Mouse (Mus musculus) frontal cortex, postnatal 36 days (tissue): ENCODE results near the gene Pde4dip.
A peak's percentile ranks its signal among the peaks of the same experiment; 100 is the strongest.

Experiments
- DNase-seq, 2 experiments: peaks; one replicate each; pipeline ENCODE4 v3.0.0; 2022; ENCODE audit warnings: low spot score in 2 of 2

Pde4dip gene

DNA sequence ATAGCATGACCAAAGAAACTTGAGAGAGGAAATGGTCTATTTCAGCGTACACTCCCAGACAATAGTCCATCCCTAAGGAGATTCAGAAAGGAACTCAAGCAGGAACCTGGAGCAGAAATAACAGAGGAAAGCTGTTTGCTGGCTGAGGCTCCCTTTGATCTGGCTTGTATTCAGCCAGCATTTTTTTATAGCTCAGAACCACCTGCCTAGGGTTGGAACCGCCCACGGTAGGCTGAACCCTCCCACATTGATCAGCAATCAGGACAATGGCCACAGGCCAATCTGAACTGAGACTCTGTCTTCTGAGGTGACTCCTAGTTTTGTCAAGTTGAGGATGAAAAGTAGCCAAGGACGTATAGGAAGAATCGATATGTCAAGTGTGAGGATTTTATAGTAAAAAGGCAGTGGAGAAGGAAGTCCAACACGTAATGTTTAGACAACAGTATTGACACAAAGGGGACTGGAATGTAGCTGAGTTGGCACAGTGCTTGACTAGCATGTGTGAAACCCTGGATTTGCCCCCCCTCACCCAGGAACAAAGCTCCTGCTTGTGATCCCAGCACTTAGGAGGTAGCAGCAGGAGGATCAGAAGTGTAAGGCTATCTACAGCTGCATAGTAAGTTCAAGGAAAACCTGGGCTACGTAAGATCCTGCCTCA, 44.2 kb downstream of the Pde4dip start:
- DNase-seq: no peak

GRCm38 (mm10) chr3:97842641-97843040, 45.9 kb downstream of the Pde4dip start:
- DNase-seq: no peak

DNA sequence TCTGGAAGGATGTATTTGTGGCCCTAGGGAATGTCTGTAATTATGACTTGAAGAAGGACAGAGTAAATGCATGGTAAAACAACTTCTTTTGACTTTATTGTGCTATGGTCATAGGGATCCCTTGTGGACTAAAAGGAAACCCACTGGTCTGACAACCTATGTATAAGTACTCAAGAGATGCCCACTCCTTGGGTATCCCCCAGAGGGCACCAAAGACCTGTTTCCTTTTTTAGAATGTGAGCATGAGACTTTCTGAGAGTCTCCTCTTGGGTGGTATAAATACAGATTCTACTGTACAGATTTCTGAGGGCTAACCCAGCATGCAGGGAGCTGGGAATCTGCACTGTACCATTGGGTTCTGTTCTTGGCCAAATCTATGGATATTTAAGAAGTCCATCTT, 48.1 kb downstream of the Pde4dip start:
- DNase-seq: no peak

DNA sequence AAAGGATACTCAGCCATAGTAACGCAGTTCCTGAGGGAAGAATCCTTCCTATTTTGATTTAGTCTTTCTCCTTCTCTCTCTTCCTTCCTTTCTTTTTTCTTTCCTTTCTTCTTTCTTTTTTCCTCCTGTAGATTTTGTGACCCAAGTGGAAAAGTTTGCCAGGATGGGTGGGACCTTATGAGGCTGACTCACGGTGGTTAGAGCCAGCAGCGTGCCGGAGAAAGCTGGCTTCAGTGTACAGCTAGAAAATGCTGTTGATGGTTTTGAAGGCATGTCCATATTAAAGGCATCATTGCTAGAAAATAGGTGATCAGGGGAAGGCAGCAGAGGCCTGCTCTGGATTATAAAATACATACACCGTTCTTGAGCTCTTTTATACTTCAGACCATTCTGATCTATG, 52.6 kb downstream of the Pde4dip start:
- DNase-seq: no peak

DNA sequence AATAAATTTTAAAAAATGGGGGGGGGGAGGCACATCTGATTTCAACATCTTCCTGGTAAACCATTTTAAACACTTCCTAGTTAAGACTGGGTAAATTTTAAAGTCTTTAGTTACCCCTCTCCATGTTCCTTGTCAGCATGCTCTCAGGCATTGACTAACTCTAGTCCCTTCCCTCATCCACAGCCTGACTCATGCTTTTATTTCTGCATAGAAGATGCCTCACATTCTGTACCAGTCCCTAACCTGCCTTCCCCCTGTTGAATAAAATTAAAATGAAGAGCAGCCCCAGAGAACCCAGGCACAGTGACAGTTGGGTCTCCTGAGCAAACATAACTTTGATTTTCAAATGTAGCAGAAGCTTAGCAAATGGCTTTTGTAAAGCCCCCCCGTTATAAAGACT, 53.9 kb downstream of the Pde4dip start:
- no peak for DNase-seq

DNA sequence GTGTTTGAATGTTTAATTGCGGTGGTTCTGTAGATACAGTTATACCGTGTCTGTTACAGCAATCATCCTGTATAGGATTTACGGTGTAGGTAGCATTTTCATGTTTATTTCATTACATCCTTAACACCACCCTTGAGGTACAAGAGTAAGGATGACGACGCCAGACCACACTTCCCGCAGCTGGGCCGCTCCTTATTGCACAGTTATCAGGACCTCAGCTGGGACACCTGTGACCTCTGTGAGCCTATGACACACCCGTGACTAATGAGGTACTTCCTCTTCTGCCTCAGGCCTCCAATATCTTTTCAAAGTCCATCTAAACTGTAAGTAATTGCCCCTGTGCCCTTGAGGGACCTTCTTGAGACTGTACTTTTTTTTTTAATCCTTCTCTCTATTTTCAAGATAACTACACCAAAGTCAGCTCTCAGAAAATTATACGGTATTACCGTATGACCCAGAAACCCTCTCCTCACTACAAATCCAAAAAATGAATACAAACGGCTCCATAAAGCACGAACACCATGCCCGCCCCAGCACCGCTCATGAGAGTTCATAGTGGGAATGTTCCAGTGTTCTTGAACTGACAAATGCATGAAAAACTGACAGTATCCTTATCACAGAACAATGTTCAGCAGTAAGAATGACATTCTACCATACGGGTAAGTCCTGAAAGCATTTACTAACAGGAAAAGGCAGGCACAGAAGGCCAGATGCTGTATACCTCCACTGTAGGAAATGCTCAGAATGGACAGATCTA, 56.8 kb downstream of the Pde4dip start:
- no peak for DNase-seq

DNA sequence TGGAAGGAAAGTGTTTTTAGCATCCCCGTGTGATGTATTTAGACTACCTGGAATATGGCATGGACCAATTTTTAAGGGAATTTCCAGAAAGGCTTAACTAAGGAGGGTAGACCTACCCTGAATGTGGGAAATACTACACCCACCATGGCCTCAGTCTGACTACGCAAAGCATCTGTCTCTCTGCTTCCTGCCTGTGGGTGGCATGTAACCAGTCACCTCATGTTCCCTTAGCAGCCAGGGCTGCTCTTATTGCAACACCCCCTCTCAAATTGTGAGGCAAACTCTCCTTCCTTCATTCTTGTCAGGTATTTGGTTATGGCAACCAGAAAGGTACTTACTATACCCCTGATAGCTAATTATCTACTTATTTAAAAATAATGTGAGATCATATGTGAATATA, 57.9 kb downstream of the Pde4dip start:
- DNase-seq: peak in 1 of 2 experiments; percentile 36

GRCm38 (mm10) chr3:97830122-97830521, 58.4 kb downstream of the Pde4dip start:
- DNase-seq: no peak

- DNase-seq: no peak
Observed at GRCm38 (mm10) chr3:97828286-97828685, 60.2 kb downstream of the Pde4dip start.

DNA sequence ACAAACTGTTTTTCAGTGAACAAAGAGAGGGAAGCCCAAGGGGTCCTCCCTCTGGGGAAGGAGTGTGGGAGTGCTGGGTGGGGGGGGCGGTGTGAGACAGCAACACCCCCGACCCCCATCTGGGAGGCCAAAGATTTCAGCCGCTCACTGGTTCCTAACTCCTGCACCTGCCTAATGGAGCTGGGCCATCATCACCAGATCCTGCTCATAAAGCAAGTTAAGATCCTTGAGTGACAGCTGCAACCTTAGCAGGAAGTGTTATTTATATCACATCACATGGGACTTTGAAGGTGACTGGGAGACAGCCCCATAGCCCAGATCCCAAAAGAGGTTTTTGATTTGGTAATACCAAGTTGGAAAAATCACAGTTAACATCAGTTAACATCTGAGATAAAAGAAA, 63.3 kb downstream of the Pde4dip start:
- DNase-seq: no peak

GRCm38 (mm10) chr3:97824744-97825143, 63.8 kb downstream of the Pde4dip start:
- DNase-seq: no peak

- no peak for DNase-seq
Observed at GRCm38 (mm10) chr3:97824011-97824711, 64.3 kb downstream of the Pde4dip start.

- DNase-seq: no peak
Observed at GRCm38 (mm10) chr3:97823438-97823837, 65.1 kb downstream of the Pde4dip start.

DNA sequence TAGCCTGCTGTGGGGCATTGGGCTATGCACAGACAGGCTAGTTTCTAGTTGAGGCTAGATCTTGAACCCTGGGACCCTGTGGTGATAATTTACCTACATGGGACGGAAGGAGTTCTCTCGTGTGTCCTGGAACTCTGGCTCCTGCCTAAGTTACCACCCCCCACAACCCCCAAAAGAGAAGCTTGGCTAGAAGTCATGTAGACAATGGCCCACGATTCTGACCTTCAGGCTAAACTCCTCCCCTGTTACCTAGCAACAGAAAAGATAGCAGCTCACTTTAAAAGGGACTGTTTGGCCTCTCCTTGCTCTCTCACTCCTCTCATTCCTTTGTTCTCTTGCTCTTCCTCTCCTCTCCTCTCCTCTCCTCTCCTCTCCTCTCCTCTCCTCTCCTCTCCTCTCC, 69.5 kb downstream of the Pde4dip start:
- DNase-seq: no peak

- DNase-seq: no peak
Observed at GRCm38 (mm10) chr3:97818383-97818982, 70.0 kb downstream of the Pde4dip start.

DNA sequence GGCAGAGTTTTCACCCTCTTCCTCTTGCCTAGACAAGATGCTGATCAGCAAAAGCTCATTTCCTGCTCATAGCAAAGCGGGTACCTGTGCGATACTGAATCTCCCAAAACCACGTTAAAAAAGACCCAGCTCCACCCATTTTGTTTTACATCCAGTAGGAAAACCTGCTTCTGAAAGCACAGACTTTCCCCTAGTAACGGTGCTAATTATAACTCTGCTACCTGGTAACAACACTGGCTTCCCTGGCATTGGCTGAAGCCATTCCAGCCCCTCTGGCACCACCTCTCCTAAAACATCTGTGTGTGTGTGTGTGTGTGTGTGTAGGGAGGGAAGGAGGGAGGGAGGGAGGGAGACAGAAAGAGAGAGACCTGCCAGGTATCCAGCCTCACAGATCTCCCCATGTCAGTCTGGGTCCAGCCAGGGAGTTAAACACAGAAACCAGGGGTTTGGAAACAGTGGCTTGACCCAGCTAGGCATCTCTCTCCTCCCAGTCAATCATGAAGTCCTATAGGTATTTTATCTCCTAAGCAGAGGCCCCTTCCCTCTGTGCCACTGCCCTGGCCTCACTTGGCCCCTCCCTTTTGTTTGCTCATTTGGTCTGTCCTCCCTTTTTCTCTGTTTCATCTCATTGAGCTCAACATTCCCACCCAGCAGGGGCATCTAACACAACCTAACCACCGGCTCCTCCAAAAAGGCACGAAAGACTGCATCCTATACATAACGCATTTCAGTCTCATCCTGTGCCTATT, 76.7 kb downstream of the Pde4dip start:
- DNase-seq: peak in 1 of 2 experiments; percentile 52

GRCm38 (mm10) chr3:97811158-97811557, 77.3 kb downstream of the Pde4dip start:
- no peak for DNase-seq

- no peak for DNase-seq
Observed at GRCm38 (mm10) chr3:97810334-97810733, 78.2 kb downstream of the Pde4dip start.

GRCm38 (mm10) chr3:97805559-97805958, 82.9 kb downstream of the Pde4dip start:
- no peak for DNase-seq

DNA sequence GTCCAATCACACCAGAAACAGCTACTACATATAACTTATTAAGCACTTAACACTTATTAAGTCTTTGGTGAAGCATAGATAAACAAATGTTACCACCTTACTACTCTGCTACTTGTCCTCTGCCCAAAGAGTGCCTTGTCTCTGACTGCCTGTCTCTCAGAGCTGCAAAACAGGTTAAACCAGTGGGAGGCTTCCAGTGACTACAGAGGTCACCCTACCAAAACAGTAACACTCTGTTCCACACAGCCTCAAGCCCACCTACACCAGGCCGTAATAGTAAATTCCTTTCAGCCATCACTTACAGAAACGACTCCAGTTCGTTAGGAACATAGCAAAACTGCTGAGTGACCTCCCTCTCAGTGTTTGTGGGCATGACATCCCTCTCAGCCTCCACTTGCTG, 84.8 kb downstream of the Pde4dip start:
- DNase-seq: no peak

GRCm38 (mm10) chr3:97802927-97803326, 85.6 kb downstream of the Pde4dip start:
- DNase-seq: no peak

DNA sequence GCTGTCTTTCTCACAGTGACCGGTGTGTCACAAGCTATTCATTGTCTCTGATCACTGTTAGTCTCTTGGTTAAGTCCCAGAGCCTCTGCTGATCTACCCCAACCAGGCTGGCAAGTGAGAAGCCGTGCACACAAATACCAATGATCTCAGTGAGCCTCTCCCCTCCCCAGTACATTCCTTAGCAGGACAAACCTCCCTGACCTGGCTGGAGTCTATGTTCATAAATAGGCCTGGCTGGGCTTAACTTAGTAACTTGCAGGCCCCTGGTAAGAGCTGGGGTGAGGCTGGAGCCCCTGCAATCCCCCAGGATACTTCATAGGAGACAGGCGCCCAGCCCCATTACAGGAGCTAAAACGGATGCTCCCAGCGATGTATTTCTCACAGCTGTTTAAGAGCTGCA, 86.2 kb downstream of the Pde4dip start:
- DNase-seq: no peak
